Mouse (Mus musculus) skeletal muscle tissue, adult 2 months (tissue): ENCODE results near the gene Dglucy.
"Not testable (repeated sequence)": the region's sequence is repeated elsewhere in the genome, so short reads cannot be mapped to it uniquely, and the experiment has no call there.

ENCODE experiments used
- DNase-seq: peaks from one replicate; pipeline ENCODE4 v3.0.0-alpha.2; 2012; ENCODE audit warnings: low read depth, low spot score

Gene Dglucy

GRCm38 (mm10) chr12:100780416-100780815, 1.6 kb downstream of the Dglucy start:
- no peak for DNase-seq

GRCm38 (mm10) chr12:100781428-100782120, 2.7 kb downstream of the Dglucy start:
- DNase-seq = no peak

DNA sequence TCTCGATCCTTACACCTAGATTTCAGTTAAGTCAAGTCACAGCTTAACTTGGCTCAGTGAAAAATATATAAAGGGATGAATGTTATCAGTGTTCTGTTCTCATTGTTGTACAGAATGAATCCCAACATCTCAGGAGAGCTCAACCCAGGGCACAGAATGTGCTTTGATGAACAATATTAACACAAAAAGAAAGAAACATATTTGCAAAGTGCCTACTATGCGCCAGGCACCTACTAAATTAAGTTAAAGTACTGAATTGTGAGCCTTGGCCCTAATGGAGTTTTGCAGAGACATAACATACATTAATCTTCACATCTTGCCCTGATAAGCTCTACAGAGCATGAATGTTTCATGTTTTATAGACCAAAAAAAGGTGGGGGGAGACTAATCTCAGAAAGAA, 5.3 kb downstream of the Dglucy start:
- DNase-seq = no peak

GRCm38 (mm10) chr12:100785344-100785743, 6.5 kb downstream of the Dglucy start:
- no peak for DNase-seq

DNA sequence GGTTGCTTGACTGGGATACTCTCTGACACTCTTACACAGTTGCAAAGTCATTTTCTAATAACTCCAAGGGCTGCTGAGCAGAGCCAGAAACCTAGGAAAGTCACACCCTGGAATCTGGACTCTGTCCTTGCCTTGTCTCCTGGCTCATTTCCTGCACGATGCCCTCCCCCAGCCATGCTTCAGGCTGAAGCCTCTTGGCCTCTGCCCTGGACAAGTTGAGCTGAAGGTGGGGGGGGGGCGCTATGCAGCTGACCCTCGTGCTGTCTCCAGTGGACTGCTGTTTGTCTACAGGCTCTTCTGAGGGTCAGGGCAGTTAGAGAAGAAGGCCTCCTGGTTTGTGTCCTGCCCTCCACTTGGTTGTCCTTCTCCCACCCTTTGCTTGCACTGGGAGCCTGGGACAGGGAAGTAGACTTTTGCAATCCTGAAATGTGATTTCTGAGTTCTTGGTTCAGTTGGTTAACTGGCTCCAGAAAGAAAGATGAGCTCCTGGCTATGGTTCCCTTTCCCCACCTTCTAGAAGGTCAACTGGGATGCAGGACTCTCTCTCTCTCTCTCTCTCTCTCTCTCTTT, 11.2 kb downstream of the Dglucy start:
- peak; percentile 30 for DNase-seq

GRCm38 (mm10) chr12:100791425-100791824, 12.6 kb downstream of the Dglucy start:
- DNase-seq = no peak

GRCm38 (mm10) chr12:100794450-100795230, 15.8 kb downstream of the Dglucy start:
- no peak for DNase-seq

GRCm38 (mm10) chr12:100795390-100796036, 16.7 kb downstream of the Dglucy start:
- no peak for DNase-seq

DNA sequence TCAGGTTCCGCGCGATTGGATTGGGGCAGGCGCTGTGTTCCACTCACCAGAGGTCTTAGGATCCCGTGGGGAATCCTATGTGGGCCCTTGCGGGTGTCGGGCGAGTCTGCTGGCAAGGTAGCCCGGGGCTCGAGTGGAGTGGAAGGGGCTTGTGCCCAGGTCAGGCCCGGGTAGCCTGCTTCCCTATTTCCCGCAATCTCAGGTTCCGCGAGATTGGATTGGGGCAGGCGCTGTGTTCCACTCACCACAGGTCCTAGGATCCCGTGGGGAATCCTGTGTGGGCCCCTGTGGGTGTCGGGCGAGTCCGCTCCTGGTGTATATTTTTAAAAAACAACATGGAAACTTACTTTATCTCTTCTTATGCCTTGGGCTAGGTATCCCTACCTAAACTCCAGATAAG, 24.5 kb downstream of the Dglucy start:
- not testable (repeated sequence) for DNase-seq

DNA sequence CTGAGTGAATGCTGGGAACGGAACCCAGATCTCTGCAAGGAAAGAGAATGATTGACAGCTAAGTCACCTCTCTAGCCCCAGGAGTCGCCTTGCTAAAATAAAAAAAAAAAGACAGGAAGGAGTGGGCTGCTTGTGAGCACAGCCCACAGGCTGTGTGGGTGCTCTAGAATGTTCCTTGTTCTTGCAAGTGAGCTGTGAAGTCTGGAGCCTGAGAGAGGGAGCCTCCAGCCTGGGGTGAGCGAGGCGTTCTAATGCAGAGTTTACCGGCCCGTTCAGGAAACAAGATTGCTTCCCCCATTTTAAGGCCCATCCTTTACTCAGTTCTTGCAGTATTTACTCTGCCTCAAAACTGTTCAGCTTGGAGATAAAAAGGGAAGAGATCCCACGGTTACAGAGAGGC, 28.4 kb downstream of the Dglucy start:
- no peak for DNase-seq

DNA sequence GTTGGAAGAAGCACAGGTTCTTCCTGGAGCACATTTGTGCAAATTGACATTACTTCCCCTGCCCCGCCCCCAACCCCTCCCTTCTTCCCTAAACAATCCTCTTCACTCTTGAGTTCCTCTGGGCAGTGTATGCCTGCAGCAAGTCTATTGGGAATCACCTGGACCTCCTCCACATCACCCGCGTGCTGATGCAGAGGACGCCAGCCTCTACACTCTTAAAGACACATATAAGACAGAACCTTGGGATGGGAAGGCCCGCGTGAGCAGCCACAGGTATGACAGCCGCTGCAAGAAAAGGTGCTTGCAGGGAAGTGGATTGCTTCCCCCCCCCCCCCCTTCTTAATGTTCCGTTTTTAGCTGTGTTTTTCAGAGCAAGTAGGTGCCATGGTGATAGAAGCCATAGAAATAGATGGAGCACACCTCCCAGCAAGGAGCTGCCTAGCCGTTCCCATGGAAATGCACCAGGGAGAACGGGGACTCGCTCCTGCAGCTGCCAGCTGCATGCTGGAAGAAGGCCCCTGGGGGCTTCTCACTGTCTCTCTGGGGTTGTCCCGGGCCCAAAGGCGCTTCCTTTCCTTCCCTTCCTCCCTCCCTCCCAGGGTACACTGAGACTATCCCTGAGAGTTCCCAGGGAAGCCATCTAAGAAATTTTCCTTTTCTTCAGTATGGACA, 29.9 kb downstream of the Dglucy start:
- no peak for DNase-seq

DNA sequence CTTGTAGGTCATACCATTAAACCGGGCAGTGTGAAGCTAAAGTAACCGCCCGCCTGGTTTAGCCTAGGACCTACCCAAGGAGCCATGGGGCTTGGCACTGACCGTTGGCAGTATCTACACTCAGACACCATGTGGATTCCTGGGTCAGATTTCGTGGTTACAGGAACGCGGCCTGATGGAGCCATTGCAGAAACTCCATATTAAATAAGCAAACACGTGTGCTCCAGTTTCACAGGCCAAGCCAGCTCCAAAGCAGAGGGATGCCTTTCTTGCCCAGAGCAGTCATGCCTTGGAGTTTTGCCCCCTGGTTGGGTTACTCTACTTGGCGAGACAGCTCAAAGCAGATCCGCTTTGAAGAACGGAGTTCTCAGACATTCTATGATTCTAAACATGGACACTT, 31.7 kb downstream of the Dglucy start:
- DNase-seq = peak; percentile 95

GRCm38 (mm10) chr12:100813901-100814300, 35.0 kb downstream of the Dglucy start:
- DNase-seq = no peak

DNA sequence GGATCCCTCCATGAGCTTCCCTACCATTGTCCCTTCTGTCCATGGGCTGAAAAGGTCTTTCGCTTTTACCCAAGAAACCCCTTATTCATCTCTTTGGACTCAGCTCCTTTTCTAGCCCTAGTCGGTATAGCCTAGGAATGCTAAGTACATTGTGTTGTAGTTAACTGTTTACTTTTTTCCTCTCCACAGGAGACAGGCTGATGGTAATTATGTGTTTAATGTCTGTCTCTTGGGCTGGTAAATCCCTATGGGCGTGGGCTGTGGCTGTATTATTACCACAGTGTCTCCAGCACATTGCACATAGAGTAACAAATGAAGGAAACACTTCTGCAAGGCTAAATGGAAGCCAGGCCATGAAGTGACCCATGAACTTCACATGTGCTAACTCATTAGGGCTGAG, 35.8 kb downstream of the Dglucy start:
- no peak for DNase-seq

- DNase-seq = no peak
These were observed 38.0 kb downstream of the Dglucy start for GRCm38 (mm10) chr12:100816906-100817305.

DNA sequence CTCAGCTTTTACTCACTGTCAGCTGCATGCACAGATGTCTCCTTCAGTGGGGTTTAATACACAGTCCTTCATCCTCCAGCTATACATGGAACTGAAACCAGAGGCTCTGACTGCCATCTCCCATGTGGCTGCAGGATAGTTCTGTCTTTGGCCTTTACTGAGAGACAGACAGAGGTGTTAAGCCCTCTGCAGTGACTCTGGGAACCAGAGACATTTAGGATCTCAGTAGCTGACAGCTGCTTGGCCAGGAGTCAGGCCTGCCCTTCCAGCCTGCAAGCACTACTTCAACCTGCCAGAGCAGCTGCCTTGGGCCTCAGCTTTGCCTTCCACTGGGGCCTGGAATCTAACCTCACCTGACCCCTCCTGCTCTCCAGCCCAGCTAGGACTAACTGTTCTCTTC, 41.1 kb downstream of the Dglucy start:
- DNase-seq = peak; percentile 97

GRCm38 (mm10) chr12:100831021-100831420, 52.2 kb downstream of the Dglucy start:
- DNase-seq = no peak

DNA sequence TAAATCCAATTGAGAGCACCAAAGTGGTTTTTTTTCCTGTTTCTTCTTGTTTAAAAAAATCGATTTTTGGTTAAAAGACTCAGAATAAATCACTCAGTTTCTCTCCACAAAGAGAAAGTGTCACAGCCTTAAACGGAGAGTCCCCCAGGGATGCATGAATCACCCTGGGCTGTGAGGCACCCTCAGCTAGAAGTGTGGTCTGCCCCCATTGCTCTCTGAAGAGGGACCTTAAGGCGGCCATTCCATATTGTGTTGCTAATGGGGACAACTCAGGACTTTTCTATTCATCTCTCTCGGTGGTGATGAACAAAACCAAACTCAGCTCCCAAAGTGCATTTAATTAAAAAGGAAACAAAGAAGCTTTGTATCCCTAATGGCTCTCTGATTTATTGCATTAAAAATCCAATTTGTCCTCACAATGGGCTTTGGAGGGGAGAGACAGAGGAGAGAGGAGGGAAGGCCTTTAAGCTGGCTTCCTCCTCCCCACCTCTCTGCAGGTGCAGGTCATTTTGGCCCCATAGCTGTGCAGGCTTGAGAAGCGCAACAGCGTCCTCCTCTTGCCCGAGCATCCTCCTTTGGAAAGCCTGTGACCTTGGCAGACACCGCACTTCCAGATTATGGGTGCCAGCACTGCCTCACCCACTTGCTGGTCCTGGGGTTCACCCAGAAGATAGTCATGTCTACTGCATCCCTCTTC, 52.9 kb downstream of the Dglucy start:
- no peak for DNase-seq

- DNase-seq = no peak
These were observed 58.4 kb downstream of the Dglucy start for GRCm38 (mm10) chr12:100837208-100837607.

- peak; percentile 59 for DNase-seq
These were observed 60.3 kb downstream of the Dglucy start for GRCm38 (mm10) chr12:100839079-100839600.

- DNase-seq = peak; percentile 86
These were observed 61.1 kb downstream of the Dglucy start for GRCm38 (mm10) chr12:100839926-100840325.
